Mouse (Mus musculus): Measurements from ENCODE around the gene Chsy1. TPM values are rescaled to one million over a fixed set of nuclear protein-coding genes. Genes with fewer than 3 reads are reported as not detected.
A peak's percentile ranks its signal among the peaks of the same experiment; 100 is the strongest.

The Chsy1 gene
- polyA plus RNA-seq, 1 experiment from 2014 or later: 22.5 TPM

DNA sequence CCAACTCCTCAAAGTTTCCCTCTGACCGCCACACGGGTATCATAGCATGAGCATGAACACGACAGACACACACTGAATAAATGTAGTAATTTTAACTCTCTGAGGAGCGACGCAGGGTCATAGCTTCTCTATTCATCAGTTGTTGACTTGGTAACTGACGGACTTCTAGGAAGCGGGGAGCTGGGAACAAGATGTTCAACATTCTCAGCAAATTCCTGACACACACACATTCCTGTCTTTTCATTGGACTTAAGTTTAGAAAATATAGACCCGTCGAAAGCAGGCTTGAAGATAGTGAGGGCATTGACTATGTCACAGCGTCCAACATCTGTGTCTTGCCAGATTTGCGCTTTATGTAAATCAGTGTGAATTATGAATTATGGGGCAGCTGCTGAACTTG lies 2.1 kb upstream of the Chsy1 start:
- peak; percentile 5; the same call in 1 of the 2 replicates for ATAC-seq
- peak; percentile 87 for DNase-seq (ENCODE audit: low spot score)
- Histone ChIP-seq H3K36me3 (ENCODE audit: insufficient read depth, low read length) (no peaks in the 10 kb centered on the region), H3K9ac (replicated peaks; ENCODE audit: low read depth) (no peak overlapping the region), H3K9me3 (ENCODE audit: low read length) (no peaks in the 10 kb centered on the region), H3K27me3 (replicated peaks; ENCODE audit: insufficient read depth, low read length) (no peaks in the 10 kb centered on the region), H3K27ac (ENCODE audit: low read length) (peak overlapping the region; percentile 52; the same call in 1 of the 2 replicates), H3K4me1 (ENCODE audit: insufficient read depth, low read depth, low read length) (peaks cover 13% of the 10 kb centered on the region; the same call in 1 of the 2 replicates), H3K4me3 (ENCODE audit: low read depth, low read length) (no peak overlapping the region), H3K4me2 (replicated peaks; ENCODE audit: low read depth, low read length) (peak overlapping the region; percentile 14; the same call in 1 of the 2 replicates)
- 43% methylated on average over 11 of the region's 11 CpGs for WGBS
- TF ChIP-seq CTCF (IDR thresholded peaks at IDR 0.05) (no peak), EP300 (IDR thresholded peaks at IDR 0.05) (peak; percentile 89)

DNA sequence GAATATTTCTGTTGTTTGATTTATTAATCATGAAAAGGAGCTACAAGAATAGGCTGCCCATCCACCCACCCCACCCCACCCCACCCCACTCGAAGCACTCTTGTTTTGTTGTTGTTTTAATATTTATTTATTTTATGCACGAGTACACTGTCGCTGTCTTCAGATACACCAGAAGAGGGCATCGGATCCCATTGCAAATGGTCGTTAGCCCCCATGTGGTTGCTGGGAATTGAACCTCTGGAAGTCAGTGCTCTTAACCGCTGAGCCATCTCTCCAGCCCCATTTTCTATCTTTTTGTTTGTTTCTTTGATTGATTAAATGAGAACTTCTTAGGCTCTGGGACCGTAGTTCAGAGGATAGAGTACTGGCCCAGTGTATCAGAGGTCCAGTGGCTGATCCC lies 1.4 kb upstream of the Chsy1 start:
- Histone ChIP-seq H3K4me2 (replicated peaks; ENCODE audit: low read depth, low read length) (no peak overlapping the region), H3K9ac (replicated peaks; ENCODE audit: low read depth) (no peak overlapping the region), H3K4me1 (ENCODE audit: insufficient read depth, low read depth, low read length) (peaks cover 13% of the 10 kb centered on the region; the same call in 1 of the 2 replicates), H3K4me3 (ENCODE audit: low read depth, low read length) (no peak overlapping the region), H3K27ac (ENCODE audit: low read length) (peak overlapping the region; percentile 86; the same call in 1 of the 2 replicates), H3K36me3 (ENCODE audit: insufficient read depth, low read length) (no peaks in the 10 kb centered on the region), H3K9me3 (ENCODE audit: low read length) (no peaks in the 10 kb centered on the region), H3K27me3 (replicated peaks; ENCODE audit: insufficient read depth, low read length) (no peaks in the 10 kb centered on the region)
- WGBS: 15% methylated on average over 7 of the region's 7 CpGs
- no peak for ATAC-seq
- TF ChIP-seq EP300 (IDR thresholded peaks at IDR 0.05): no peak
- TF ChIP-seq CTCF (IDR thresholded peaks at IDR 0.05): peak; percentile 61
- no peak for DNase-seq (ENCODE audit: low spot score)

DNA sequence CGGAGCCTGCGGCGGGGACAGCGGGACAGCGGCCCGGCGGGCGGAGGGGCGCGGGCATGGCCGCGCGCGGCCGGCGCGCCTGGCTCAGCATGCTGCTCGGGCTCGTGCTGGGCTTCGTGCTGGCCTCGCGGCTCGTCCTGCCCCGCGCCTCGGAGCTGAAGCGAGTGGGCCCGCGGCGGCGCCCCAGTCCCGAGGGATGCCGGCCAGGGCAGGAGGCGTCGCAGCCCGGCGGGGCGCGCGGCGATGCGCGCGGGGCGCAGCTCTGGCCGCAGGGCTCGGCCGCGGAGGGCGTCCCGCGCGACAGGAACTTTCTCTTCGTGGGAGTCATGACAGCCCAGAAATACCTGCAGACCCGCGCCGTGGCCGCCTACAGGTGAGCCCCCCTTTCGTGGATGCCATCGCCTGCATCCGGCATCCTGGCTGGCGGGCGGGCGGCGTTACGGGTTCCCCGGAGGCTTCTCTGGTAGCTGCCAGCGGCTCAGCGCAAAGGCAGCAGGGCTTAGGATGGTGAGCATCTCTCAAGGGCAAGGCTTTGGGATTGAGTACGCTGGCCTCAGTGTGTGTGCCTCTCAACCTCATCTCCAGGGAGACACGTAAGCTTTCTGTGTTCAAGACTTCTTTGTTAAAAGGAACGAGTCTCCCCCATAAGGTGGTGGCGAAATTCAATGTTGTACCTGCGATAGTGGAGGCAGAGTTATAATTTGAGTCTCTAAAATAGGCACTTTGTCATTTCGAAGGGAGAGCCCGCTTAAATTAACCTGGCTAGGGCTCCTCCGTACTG lies 730 bp downstream of the Chsy1 start:
- peaks cover 16% of the 10 kb centered on the region; the same call in 1 of the 2 replicates for H3K4me1 ChIP-seq (ENCODE audit: insufficient read depth, low read depth, low read length)
- WGBS: under 1% methylated on average over 43 of the region's 77 CpGs
- peak overlapping the region; percentile 86 for H3K27ac ChIP-seq (ENCODE audit: low read length)
- TF ChIP-seq CTCF (IDR thresholded peaks at IDR 0.05): no peak
- no peak for TF ChIP-seq EP300 (IDR thresholded peaks at IDR 0.05)
- peak; percentile 12 for ATAC-seq
- no peaks in the 10 kb centered on the region for H3K27me3 ChIP-seq (replicated peaks; ENCODE audit: insufficient read depth, low read length)
- peak overlapping the region; percentile 89 for H3K4me2 ChIP-seq (replicated peaks; ENCODE audit: low read depth, low read length)
- no peaks in the 10 kb centered on the region for H3K9me3 ChIP-seq (ENCODE audit: low read length)
- peak overlapping the region; percentile 81 for H3K9ac ChIP-seq (replicated peaks; ENCODE audit: low read depth)
- peak overlapping the region; percentile 74 for H3K4me3 ChIP-seq (ENCODE audit: low read depth, low read length)
- peak; percentile 42 for DNase-seq (ENCODE audit: low spot score)
- no peaks in the 10 kb centered on the region for H3K36me3 ChIP-seq (ENCODE audit: insufficient read depth, low read length)

DNA sequence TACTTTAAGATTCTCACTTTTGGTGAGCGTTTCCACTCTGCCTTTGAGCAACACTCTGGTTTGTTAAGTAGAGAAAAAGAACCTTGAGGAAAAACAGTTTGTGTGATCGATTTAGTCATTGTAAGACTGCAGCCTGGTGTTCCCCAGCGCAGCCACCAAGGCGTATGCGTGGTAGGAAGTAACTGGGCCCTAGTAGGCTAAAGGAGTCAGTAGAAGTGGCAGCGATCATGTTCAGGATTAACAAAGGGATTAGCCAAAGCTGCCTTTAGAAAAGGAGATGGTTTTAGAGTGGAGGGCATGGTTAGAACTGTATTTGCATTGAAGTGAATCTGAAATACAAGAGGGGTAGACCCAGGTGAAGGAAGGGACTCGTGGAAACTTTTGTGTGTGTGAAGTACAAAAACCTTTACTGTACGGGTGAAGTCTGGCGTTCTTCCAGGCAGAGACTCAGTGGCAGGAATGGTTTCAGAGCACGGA lies 1.4 kb downstream of the Chsy1 start:
- Histone ChIP-seq H3K9me3 (ENCODE audit: low read length) (no peaks in the 10 kb centered on the region), H3K4me1 (ENCODE audit: insufficient read depth, low read depth, low read length) (peaks cover 12% of the 10 kb centered on the region; the same call in 1 of the 2 replicates), H3K9ac (replicated peaks; ENCODE audit: low read depth) (peak overlapping the region; percentile 81), H3K4me3 (ENCODE audit: low read depth, low read length) (peak overlapping the region; percentile 74), H3K36me3 (ENCODE audit: insufficient read depth, low read length) (no peaks in the 10 kb centered on the region), H3K27ac (ENCODE audit: low read length) (peak overlapping the region; percentile 86), H3K4me2 (replicated peaks; ENCODE audit: low read depth, low read length) (peak overlapping the region; percentile 89), H3K27me3 (replicated peaks; ENCODE audit: insufficient read depth, low read length) (no peaks in the 10 kb centered on the region)
- 2% methylated on average over 10 of the region's 10 CpGs for WGBS
- DNase-seq (ENCODE audit: low spot score) (no peak), ATAC-seq (no peak)
- no peak for TF ChIP-seq EP300 (IDR thresholded peaks at IDR 0.05)
- TF ChIP-seq CTCF (IDR thresholded peaks at IDR 0.05): no peak

DNA sequence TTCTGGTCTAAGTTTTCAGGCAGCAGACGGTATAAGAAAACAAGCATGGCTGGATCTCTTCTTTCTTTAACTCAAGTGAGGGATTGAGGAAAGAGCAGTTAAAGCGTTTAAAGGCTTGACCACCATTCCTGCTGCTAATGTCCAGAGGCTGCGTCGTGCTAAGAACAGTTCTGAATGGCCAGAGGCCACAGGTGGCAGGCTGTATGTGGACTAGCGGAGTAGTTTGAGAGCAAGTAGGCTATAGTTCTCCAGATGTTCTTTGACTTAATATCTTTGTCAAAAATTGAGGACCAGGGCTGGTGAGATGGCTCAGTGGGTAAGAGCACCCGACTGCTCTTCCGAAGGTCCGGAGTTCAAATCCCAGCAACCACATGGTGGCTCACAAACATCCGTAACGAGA lies 1.9 kb downstream of the Chsy1 start:
- Histone ChIP-seq H3K9me3 (ENCODE audit: low read length) (no peaks in the 10 kb centered on the region), H3K27ac (ENCODE audit: low read length) (peak overlapping the region; percentile 86; the same call in 1 of the 2 replicates), H3K4me2 (replicated peaks; ENCODE audit: low read depth, low read length) (peak overlapping the region; percentile 89), H3K4me3 (ENCODE audit: low read depth, low read length) (peak overlapping the region; percentile 74), H3K9ac (replicated peaks; ENCODE audit: low read depth) (peak overlapping the region; percentile 81; the same call in 1 of the 2 replicates), H3K36me3 (ENCODE audit: insufficient read depth, low read length) (no peaks in the 10 kb centered on the region), H3K27me3 (replicated peaks; ENCODE audit: insufficient read depth, low read length) (no peaks in the 10 kb centered on the region), H3K4me1 (ENCODE audit: insufficient read depth, low read depth, low read length) (peaks cover 10% of the 10 kb centered on the region; the same call in 1 of the 2 replicates)
- DNase-seq (ENCODE audit: low spot score) (no peak), ATAC-seq (no peak)
- 60% methylated on average over 10 of the region's 10 CpGs for WGBS
- TF ChIP-seq EP300 (IDR thresholded peaks at IDR 0.05) (no peak), CTCF (IDR thresholded peaks at IDR 0.05) (no peak)

DNA sequence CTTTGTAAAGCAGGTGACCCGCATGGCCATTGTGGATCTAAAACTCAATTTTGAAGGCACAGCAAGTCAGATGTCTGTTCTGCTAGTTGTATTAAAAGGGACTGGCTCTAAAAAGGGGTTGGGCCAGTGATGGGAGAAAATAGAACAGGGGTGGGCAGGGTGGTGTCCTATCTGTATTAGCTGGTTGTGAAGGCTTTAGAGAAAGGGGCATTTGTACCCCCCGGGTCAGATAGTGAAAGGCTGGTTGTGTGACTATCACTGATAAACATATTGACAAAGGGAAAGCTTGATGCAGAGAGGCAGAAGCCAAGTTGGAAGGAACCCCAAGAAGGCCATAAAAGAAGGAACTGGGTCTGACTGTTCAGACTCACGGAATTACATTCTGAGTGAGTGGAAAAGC lies 4.2 kb downstream of the Chsy1 start:
- no peaks in the 10 kb centered on the region for H3K27me3 ChIP-seq (replicated peaks; ENCODE audit: insufficient read depth, low read length)
- TF ChIP-seq EP300 (IDR thresholded peaks at IDR 0.05) (no peak), CTCF (IDR thresholded peaks at IDR 0.05) (no peak)
- 69% methylated on average over 3 of the region's 3 CpGs for WGBS
- H3K4me3 ChIP-seq (ENCODE audit: low read depth, low read length): no peak overlapping the region
- H3K4me2 ChIP-seq (replicated peaks; ENCODE audit: low read depth, low read length): no peak overlapping the region
- H3K4me1 ChIP-seq (ENCODE audit: insufficient read depth, low read depth, low read length): peaks cover 5% of the 10 kb centered on the region; the same call in 1 of the 2 replicates
- ATAC-seq (no peak), DNase-seq (ENCODE audit: low spot score) (no peak)
- H3K27ac ChIP-seq (ENCODE audit: low read length): no peak overlapping the region
- no peak overlapping the region for H3K9ac ChIP-seq (replicated peaks; ENCODE audit: low read depth)
- H3K9me3 ChIP-seq (ENCODE audit: low read length): no peaks in the 10 kb centered on the region
- H3K36me3 ChIP-seq (ENCODE audit: insufficient read depth, low read length): no peaks in the 10 kb centered on the region
